Mouse (Mus musculus) gastrocnemius, postnatal 10 days (tissue): ENCODE measurements around the gene Cep128. TPM values are rescaled to one million over a fixed set of nuclear protein-coding genes. Genes with fewer than 3 reads are reported as not detected.

Experiments used
- DNase-seq: peaks from one replicate; pipeline ENCODE4 v3.0.0; 2021; ENCODE audit warnings: mixed read lengths
- total RNA-seq, 2 experiments: library from RNA; stranded (reverse); gene quantifications; 2 replicates each; pipeline ENCODE4 v1.2.3; 2021

The Cep128 gene
- total RNA-seq, 2 experiments from 2014 or later = 5.1 to 6.0 TPM

- no peak for DNase-seq
Observed at GRCm38 (mm10) chr12:91307733-91308132, 76.5 kb downstream of the Cep128 start.

GRCm38 (mm10) chr12:91305769-91306168 is 78.4 kb downstream of the Cep128 start:
- DNase-seq = no peak

- DNase-seq = no peak
Observed at GRCm38 (mm10) chr12:91305038-91305437, 79.2 kb downstream of the Cep128 start.

GRCm38 (mm10) chr12:91298700-91299099 is 85.5 kb downstream of the Cep128 start:
- DNase-seq = no peak

- no peak for DNase-seq
Observed at GRCm38 (mm10) chr12:91295870-91296269, 88.3 kb downstream of the Cep128 start.

- no peak for DNase-seq
Observed at GRCm38 (mm10) chr12:91295436-91295835, 88.8 kb downstream of the Cep128 start.

GRCm38 (mm10) chr12:91273936-91274335 is 110.3 kb downstream of the Cep128 start:
- no peak for DNase-seq

- DNase-seq = no peak
Observed at GRCm38 (mm10) chr12:91269634-91270033, 114.6 kb downstream of the Cep128 start.

- DNase-seq = no peak
Observed at GRCm38 (mm10) chr12:91268974-91269373, 115.2 kb downstream of the Cep128 start.

GRCm38 (mm10) chr12:91266014-91266413 is 118.2 kb downstream of the Cep128 start:
- no peak for DNase-seq

GRCm38 (mm10) chr12:91265462-91265861 is 118.7 kb downstream of the Cep128 start:
- DNase-seq = no peak

GRCm38 (mm10) chr12:91264828-91265355 is 119.3 kb downstream of the Cep128 start:
- DNase-seq = no peak

GRCm38 (mm10) chr12:91263705-91264104 is 120.5 kb downstream of the Cep128 start:
- no peak for DNase-seq

GRCm38 (mm10) chr12:91262801-91263200 is 121.4 kb downstream of the Cep128 start:
- DNase-seq = no peak

GRCm38 (mm10) chr12:91256334-91256733 is 127.9 kb downstream of the Cep128 start:
- DNase-seq = no peak

GRCm38 (mm10) chr12:91254831-91255230 is 129.4 kb downstream of the Cep128 start:
- no peak for DNase-seq

- no peak for DNase-seq
Observed at GRCm38 (mm10) chr12:91220609-91221008, 163.6 kb downstream of the Cep128 start.

- no peak for DNase-seq
Observed at GRCm38 (mm10) chr12:91205550-91205949, 178.7 kb downstream of the Cep128 start.

- no peak for DNase-seq
Observed at GRCm38 (mm10) chr12:91204330-91204729, 179.9 kb downstream of the Cep128 start.

- no peak for DNase-seq
Observed at GRCm38 (mm10) chr12:91202496-91202895, 181.7 kb downstream of the Cep128 start.

GRCm38 (mm10) chr12:91189111-91189510 is 195.1 kb downstream of the Cep128 start:
- no peak for DNase-seq

- no peak for DNase-seq
Observed at GRCm38 (mm10) chr12:91185564-91185963, 198.6 kb downstream of the Cep128 start.

- no peak for DNase-seq
Observed at GRCm38 (mm10) chr12:91184616-91185015, 199.6 kb downstream of the Cep128 start.

- DNase-seq = no peak
Observed at GRCm38 (mm10) chr12:91183928-91184327, 200.3 kb downstream of the Cep128 start.

- no peak for DNase-seq
Observed at GRCm38 (mm10) chr12:91183304-91183855, 200.8 kb downstream of the Cep128 start.
